Mouse (Mus musculus): ENCODE results near the gene Olfr171.
"Not testable (repeated sequence)": the region's sequence is repeated elsewhere in the genome, so short reads cannot be mapped to it uniquely, and the experiment has no call there.

Olfr171 gene

GRCm38 (mm10) chr16:19629816-19630215, at the start of gene Olfr171:
Gene Olfr171 (minus strand): TSS chr16:19629916.
- no peak for DNase-seq

DNA sequence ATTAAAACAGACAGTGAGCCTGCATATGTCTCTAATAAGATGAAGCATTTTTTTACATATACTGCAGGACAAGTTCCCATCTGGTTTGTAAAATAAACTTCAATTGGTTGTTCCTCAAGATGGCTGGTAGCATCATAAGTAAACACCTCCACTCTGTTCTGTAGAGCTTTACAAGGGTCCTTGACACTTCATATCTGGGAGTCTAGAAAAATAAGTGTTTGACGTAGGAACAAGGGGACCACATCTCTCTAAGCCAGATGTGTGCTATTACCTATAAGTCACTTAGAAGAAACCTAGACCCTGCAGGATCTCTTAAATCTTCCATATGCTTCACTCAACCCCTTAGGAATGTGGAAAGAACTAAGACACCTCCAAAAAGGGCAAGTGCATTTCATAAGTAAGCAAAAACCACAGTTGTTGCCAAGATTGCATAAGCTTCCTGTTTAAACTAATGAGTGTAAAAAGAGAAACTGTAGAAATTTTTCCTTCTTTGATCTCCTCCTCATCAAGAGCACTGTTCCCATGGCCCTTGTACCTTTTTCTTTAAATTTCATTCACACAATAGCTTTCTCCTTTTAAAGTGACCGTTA, 41.1 kb upstream of the Olfr171 start:
- DNase-seq = no peak

GRCm38 (mm10) chr16:19666312-19666711, 36.6 kb upstream of the Olfr171 start:
- DNase-seq = no peak

DNA sequence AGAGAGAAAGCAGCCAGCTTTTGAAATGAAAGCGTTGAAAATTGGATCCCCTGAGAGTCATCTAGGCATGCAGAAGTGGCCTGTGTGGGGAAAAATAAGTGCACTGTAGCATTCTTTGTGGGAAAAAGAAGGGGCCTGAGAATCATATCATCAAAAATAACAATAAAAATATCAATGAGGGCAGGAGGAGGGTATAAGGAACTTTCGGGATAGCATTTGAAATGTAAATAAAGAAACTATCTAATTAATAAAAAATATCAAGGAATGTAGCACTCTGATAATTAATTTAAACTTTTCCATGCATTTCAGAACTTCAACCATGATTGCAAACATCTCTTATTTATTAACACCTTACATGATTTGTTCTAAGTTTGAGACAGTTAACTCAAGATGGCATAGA, 17.9 kb downstream of the Olfr171 start, which contains the start of gene Olfr170:
TSS of gene Olfr170 (minus strand) at position 101 of the 400 bp plus-strand sequence.
- not testable (repeated sequence) for DNase-seq

DNA sequence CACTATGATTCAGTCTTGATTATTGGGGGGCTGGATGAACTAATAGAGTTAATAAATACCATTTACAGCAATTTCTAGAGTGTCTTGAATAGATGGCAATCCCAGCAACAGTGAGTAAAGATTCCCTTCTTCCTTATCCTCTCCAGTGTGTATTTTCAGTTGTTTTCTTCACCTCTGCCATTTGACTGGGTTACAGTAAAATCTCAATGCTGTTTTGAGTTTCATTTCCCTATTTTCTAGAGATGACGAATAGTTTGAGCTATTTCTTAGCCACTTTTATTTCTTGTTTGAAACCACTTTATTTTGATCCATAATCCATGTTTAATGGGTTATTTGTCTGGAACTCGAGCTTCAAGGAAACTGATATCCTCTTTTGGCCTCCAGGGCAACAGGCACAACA, 26.6 kb downstream of the Olfr171 start:
- DNase-seq = no peak
